Mouse (Mus musculus) spleen, embryonic (tissue): ENCODE measurements around the gene Chrna4.

ENCODE experiments used
- CTCF ChIA-PET: fragments of 350-600 bp; sonication (Branson Sonifier 250); formaldehyde crosslinking; loops from one replicate; lab custom pipeline; 2022; lab: Charles Lee

Gene Chrna4

DNA sequence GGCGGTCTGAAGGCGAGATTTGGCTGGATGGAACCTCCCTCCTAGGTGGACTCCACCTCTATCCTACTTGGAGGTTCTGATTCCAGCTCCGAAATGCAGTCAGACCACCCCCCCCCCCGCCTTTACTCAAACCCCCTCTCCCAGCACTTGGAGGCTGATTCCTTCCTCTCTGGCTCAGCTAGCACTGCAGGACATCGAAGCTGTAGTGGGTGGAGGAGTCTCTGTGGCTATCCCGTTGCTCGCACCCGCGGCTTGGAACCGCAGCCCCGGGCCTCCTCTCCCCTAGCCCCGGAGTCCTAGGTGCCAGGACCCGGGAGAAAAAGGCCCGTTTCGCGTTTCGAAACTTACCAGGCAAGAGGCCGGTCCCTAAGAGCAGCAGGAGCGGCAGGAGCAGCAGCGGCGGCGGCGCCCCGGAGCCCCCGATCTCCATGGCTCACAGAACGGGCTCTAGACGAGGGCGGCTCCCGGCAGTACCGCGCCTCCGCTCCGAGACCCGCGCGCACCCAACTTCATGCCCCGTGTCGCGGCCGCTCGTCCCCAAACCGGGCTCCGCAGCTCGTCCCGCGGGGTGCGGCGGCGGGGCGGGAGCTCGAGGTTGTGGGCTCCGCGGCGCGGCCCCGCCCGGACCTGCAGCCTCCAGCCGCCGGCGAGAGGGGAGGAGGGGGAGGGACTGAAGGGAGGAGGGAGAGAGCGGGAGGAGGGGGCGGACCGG, 4.5 kb downstream of the Chrna4 start:
- CTCF ChIA-PET, result no interaction called here

DNA sequence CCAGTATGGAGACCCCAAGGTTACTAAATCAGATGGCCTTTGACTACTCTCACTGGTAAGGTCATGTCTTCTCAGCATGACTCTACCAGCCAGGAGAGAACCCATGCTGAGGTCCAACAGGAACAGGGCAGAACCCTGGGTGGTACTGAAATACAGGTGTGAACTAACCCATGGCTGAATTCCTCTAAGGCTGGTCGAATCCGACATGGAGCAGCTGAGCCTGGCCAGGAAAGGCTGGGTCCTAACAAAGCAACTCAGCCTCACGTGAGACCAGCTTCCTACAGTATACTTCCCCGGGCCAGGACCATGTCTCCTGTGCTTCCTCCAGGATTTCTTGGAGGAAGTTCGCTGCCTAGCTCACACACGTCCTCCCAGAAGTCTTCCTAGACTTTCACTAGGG, 6.8 kb downstream of the Chrna4 start:
- CTCF ChIA-PET, result no interaction called here

DNA sequence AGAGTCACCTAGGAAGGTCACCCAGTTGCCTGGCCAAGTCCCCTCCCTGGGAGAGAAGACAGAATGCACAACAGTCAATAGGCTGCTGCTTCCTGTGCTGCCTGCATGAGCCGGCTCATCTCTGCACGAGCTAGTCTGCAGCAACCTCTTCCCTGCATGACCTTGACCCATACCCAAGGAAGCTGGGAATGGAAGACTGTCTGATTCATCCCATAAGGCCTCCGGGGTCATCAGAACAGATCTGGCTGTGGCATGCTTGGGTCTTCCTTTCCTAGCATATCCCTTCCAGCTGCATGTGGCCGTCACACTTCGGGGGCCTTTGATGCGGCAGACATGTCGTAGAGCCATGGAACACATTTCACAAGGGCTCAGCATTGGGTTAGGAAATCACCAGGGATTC, 8.2 kb downstream of the Chrna4 start:
- CTCF ChIA-PET, result no interaction called here

DNA sequence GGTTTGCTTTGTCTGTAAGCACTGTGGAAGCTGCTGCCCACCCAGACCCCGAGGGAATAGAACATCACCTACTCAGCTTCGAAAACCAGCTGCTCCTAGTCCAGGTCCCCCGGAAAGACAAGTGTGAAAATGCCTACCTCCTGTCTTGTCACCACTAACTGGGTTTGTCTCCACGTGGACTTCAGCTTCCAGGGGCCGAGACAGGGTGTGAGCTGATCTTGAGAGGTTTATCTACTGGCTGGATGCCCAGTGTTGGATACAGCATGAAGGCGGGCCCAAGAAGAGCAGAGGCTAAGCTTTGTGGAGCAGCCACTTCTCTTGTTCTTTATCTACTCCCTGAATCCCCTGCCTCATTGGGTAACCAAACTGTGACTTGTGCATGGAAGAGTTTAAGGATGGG, 10.0 kb downstream of the Chrna4 start:
- CTCF ChIA-PET, result no interaction called here

DNA sequence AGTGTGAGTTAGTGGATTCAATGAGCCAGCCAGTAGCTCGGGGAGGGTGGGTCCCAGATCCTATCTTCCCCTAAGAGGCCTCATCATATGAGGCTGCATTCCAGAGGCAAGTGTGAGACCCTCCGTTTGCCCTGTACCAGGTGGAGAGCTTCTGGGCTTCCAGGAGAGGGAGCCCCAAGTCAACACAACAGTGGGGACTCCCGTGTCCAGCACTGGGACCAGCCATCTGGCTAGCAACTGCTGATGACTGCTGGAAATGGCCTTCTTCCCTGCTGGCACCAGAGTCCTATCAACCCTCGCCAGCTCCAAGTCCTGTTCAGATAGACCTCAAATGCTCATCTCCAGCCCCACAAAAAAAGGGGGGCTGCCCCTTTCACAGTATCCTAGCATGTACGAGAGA, 10.9 kb downstream of the Chrna4 start:
- CTCF ChIA-PET, result interaction anchor here (0.5 kb wide), 1 partner anchor 137 kb away, joined by 4 read pairs; no protein-coding TSS in a partner anchor

DNA sequence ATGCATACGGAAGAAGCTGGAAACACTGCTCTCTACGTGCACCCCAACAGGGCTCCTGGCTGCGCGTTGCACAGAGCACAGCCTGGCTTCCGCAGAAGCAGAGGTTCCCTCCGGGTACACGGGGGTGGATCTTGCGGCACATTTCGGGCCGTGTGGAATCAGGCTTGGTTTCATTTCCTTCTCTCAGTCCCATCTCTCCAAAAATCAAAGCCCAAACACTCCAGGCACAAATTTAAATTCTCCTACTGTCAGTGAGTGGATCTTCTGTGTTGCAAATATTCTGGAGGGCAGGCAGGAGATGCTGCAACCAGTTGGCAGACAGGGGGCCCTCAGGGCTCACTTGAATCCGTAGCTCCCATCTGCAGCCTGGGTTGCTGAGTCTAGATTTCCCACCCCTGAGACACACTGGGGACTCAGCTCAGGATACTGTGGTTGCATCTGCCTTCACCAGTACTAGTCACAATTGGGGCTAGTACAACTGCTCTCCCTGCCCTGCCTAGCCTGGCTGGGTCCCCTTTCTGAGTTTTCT, 11.9 kb downstream of the Chrna4 start:
- CTCF ChIA-PET, result no interaction called here

DNA sequence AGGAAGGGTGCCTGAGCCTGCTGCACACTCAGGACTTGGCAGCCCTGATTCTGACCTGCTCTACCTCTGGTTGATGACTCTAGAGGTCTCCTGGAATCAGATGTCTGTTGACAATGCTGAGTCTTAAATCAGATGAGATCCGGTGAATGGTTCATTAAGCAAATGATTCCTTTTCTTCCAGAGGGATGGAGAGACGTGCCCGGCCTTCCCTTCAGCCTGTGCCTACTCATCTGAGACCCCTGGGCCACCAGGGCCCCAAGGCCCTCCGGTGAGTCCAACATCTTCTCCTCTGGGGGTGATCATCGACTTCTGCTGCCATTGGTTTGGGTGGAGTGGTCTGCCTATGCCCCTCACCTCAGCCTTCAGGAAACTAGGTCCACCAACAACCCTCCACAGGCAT, 35.0 kb downstream of the Chrna4 start:
- CTCF ChIA-PET, result no interaction called here

DNA sequence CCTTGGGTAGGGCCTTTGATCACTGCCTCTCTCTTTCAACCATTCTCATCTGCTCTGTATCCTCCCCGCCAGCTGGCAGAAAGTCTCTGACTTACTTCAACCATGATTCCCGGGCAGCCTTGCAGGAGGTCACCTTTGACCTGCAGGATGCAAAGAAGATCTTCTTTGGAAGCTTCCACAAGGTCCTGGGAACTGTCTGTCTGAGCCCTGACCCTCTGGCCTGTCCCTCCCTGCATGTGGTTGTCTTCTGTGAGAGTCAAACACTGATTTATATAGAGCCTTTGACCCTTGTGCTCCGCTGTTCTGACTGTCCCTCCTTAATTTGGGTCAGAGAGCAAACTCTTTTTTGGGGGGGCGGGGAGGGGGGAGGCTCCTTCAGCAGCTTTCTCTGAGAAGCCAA, 36.3 kb downstream of the Chrna4 start:
- CTCF ChIA-PET, result interaction anchor here (0.6 kb wide), 1 partner anchor 361 kb away, joined by 5 read pairs; no protein-coding TSS in a partner anchor

DNA sequence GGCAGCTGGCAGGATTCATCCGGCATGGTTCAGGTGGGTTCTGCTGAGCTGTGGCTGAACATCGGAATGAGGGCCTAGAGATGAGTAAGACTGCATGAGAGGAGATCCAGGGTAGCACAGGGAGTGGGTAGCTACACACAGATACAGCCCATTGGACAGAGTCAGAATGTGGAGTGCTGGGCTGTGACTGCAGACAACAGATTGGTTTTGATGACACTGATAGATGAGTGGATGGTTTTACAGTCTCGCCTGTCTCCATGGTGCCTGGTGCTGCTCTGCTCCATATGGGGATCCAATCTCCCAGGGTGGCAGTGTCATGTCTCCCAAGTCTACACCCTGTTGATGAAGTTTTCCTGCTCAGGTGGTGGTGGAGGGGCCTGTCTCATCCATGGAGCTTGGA, 46.4 kb downstream of the Chrna4 start:
- CTCF ChIA-PET, result no interaction called here

DNA sequence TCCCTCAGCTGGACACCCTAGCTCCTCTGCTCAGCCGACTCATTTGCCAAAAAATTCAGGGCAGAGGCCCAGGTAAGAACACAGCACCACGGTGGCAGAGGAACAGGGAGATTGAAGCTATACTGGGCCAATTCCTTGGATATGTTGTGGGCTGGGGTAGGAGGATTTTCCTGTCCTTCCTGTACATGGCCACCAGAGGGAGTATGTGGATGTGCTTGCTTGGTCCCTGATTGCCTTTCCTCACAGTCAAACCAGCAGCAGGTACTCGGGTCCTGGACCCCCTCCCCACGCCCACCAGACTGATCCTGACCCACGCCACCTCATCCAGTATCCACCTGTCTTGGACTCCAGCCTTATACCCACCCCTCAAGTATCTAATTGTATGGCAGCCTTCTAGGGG, 46.9 kb downstream of the Chrna4 start:
- CTCF ChIA-PET, result no interaction called here

DNA sequence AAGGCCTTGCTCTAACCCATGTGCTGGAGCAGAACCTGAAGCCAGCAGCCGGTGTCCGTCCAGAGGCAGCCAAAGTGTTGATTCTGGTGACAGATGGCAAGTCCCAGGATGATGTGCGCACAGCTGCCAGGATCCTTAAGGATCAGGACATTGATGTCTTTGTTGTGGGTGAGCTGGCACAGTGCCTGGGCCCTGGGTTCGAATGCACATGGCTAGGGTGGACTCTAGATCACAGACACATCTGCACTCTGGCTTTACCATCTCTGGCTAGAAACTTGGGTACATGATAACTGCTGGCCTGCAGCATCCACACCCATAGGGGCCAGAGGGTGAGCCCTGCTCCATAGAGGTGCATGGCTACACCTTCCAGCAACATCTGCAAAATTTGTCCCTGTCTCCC, 47.9 kb downstream of the Chrna4 start:
- CTCF ChIA-PET, result no interaction called here

DNA sequence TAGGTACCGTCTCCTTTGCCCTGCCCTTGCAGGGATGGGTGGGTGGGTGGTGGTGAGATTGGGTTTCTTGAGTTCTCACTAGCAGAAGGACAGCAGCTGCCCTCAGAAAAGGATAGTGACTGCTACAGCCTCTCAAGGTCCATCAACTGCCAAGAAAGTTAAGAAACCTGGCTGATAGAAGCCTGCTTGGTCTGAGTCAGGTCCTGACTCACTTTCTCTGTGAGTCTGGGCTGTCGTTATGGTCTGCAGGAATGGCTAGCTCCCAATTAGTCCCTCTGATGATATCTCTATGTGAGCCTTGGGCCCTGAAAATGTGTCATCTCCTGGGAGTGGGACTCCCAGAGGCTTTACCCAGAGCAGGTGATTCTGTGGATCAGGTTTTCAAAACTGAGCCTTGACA, 49.0 kb downstream of the Chrna4 start:
- CTCF ChIA-PET, result no interaction called here

DNA sequence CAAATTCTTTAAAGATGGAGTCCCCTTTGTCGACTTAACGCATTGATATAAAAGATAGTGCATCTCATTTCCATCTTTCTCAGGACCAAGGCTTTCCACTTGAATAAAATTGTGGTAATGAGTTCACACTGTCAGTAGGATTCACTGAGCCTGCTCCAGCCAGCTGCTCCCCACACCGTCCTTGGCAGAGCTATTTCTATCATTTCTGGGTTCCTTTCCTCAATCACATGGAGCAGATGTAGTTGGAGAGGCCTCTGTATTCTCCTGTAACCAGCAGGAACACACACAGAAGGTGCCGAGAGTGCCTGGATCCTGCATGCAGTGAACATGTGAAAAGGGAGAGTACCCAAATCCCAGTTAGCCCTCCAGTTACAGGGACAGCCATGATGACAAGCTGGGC, 53.0 kb downstream of the Chrna4 start:
- CTCF ChIA-PET, result interaction anchor here (0.7 to 1.0 kb wide), 2 partner anchors 20 to 202 kb away, joined by 3 to 4 read pairs; no protein-coding TSS in a partner anchor

DNA sequence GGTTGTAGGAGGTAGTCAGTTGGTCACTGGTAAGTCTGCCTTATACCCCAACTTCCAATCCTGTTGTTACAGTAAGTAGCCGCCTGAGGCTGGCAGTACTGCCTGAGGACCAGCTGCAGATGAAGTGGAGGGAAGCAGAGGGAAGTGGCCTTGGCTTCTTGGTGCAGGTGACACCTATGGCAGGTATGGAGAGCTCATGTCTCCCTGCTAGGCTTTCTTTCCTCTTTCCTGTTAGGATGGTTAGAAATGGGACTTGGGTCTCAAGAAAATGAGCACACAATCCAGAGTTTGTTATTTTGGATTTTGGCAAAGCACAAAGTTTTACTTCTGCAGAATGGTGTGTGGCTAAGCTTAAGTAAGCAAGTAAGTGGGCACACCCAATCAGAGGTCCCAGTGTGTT, 54.4 kb downstream of the Chrna4 start:
- CTCF ChIA-PET, result no interaction called here

DNA sequence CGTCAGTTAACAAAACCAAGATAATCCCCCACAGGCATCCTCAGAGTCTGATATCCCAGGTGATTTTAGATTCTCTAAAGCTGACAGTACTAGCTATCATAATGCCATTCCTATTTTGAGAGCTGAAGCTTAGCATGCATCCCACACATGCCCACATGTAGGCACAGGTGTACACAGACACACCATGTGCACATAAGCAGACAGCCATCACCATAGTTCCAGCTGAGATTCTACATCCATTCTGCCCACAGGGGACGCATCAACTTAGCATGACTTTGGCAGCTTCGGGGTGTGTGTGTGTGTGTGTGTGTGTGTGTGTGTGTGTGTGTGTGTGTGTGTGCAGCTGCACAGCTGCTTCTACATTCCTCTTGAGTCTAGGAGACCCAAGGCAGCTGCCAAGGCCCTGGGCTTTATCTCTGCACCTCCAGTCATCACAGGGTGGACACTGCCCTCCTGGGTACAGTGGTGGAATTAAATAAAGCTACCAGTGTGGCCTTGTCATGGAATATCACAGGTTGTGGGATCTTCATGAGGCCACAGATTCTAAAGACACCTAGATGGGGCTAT, 54.9 kb downstream of the Chrna4 start:
- CTCF ChIA-PET, result no interaction called here

DNA sequence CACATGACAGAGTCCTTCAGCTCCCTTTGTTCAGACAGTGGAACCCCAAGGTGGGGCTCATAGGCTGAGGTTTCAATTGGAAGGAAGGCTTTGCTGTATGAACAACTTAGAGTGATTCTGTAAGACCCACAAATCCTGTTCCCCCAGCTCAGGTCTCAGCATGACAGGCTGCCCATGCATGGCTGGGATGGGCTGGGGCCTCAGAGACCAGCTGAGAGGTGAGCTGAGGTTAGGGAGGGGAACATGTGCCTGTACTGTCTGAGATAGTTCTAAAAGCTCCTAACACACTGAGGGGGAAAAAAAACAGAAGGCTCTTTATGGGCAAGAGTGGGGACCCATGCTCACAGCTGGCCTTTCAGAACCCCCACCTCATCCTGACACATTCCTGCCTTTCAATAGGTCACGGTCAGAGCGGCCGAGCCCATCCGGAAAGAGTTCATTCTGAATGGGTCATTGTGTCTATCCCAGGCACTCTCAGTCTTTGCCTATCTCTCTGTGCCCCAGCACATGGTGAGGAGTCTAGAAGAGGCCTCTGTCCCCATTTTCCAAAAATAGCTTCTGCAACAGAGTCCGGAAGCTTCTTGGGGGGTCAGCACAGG, 55.8 kb downstream of the Chrna4 start:
- CTCF ChIA-PET, result no interaction called here

DNA sequence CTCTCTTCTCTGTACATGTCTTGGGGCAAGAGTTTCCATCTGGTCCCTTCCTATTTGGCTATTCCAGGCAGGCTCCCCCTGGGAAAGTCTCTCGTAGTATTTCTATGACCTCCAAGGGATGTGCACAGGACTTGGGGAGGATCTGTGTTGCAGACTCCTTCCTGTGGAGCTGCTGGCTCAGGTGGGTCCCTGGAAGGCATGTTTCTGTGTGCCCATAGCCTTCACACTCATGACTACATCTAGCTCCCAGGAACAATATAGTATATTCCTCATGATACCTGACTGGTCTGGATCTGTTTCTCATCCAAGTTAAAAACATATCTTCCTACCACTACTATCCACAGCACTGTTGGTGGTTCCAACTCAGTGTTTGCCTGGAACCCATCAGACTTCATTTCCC, 56.3 kb downstream of the Chrna4 start:
- CTCF ChIA-PET, result no interaction called here

DNA sequence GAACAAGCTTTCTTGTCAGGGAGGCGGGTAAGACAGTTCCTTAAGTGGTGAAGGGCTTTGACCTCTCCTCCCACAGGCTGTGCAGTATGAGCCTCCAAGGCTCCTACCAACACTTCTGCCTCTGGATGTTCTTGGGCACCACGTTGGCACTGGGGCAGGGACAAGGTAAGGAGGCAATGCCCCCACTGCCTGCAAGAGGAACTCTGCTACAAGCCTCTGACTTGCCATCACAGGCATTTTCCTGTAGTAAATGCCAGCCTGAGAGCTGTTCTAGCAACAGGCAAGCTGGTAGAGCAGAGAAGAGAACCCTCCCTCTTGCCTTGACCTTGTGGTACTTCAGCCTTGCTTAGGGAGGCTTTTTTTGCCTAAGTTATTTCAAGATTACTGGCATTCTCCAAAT, 56.9 kb downstream of the Chrna4 start, which contains the start of gene Col20a1:
Gene Col20a1 (plus strand): TSS at position 87 of the 400 bp plus-strand sequence.
- CTCF ChIA-PET, result no interaction called here

DNA sequence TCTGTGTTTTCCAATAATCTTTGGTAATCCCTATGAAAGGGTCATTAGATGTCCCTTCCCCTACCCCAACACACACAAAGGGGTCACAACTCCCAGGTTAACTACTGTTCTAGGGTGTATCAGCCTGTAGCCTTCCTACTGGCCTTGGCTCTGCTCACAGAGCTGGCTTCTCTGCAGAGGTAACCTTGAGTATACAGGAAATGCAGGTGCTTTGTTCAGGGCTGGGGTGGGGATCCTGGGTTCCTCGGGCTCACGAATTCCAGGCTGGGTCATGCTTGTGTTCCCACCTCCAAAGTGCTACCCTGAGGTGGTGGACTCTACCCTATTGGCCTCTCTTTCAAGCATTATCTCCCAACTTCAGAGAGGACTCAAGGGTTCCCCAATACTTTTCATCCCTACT, 57.7 kb downstream of the Chrna4 start:
- CTCF ChIA-PET, result interaction anchor here (0.6 kb wide), 1 partner anchor 546 kb away, joined by 13 read pairs; no protein-coding TSS in a partner anchor

DNA sequence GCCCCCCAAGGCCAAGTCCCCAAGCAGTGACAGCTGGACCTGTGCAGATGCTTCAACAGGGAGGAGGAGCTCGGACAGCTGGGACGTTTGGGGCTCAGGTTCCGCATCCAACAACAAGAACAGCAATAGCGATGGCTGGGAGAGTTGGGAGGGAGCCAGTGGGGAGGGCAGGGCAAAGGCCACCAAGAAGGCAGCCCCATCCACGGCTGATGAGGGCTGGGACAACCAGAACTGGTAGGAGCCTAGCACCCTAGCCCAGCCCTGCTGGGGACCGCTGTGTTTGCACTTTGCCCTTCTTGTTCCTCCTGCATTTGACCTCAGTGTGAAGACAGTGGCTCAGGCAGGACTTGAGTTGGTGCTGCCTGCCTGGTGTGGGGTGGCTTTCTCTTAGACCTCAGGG, 62.2 kb downstream of the Chrna4 start:
- CTCF ChIA-PET, result no interaction called here
